Mouse (Mus musculus): Measurements from ENCODE around the gene Bbc3. TPM values are rescaled to one million over a fixed set of nuclear protein-coding genes. Genes with fewer than 3 reads are reported as not detected.

Bbc3 gene
- polyA plus RNA-seq, 1 experiment from 2014 or later = 8.3 TPM

GRCm38 (mm10) chr7:16273081-16273765, 35.0 kb upstream of the Bbc3 start, which contains the start of gene Inafm1:
TSS of gene Inafm1 (minus strand) at chr7:16273617.
- DNase-seq (ENCODE audit: low spot score, missing footprints) (peak; percentile 99), ATAC-seq (ENCODE audit: low FRiP score) (peak; percentile 86)
- Histone ChIP-seq H3K4me2 (peak within 1 kb of the TSS; percentile 99), H3K9me3 (ENCODE audit: control insufficient read depth, low read length) (no peaks in the 10 kb centered on the region), H3K9ac (ENCODE audit: low read length) (peak within 1 kb of the TSS; percentile 80), H3K36me3 (ENCODE audit: control insufficient read depth, insufficient read depth, low read length) (peaks cover 6% of the 10 kb centered on the region; the same call in 1 of the 2 replicates), H3K4me1 (ENCODE audit: control insufficient read depth, insufficient read depth, low read length) (peaks cover 17% of the 10 kb centered on the region), H3K27me3 (ENCODE audit: control insufficient read depth, insufficient read depth, low read length) (peaks cover 3% of the 10 kb centered on the region), H3K4me3 (ENCODE audit: low read depth, low read length) (peak within 1 kb of the TSS; percentile 70), H3K27ac (ENCODE audit: low read depth, low read length) (peak within 1 kb of the TSS; percentile 68)
- WGBS = under 1% methylated on average over 47 of the region's 49 CpGs

- Histone ChIP-seq H3K4me2 (peak overlapping the region; percentile 99), H3K9ac (ENCODE audit: low read length) (peak overlapping the region; percentile 58), H3K27ac (ENCODE audit: low read depth, low read length) (peak overlapping the region; percentile 68), H3K4me1 (ENCODE audit: control insufficient read depth, insufficient read depth, low read length) (peaks cover 17% of the 10 kb centered on the region), H3K27me3 (ENCODE audit: control insufficient read depth, insufficient read depth, low read length) (peaks cover 3% of the 10 kb centered on the region), H3K4me3 (ENCODE audit: low read depth, low read length) (peak overlapping the region; percentile 70), H3K9me3 (ENCODE audit: control insufficient read depth, low read length) (no peaks in the 10 kb centered on the region), H3K36me3 (ENCODE audit: control insufficient read depth, insufficient read depth, low read length) (peaks cover 7% of the 10 kb centered on the region; the same call in 1 of the 2 replicates)
- DNase-seq (ENCODE audit: low spot score, missing footprints) (no peak), ATAC-seq (ENCODE audit: low FRiP score) (peak; percentile 78)
- WGBS = 0% methylated on average over 18 of the region's 18 CpGs
Observed at GRCm38 (mm10) chr7:16273766-16274140, 34.4 kb upstream of the Bbc3 start.

- Histone ChIP-seq H3K27me3 (ENCODE audit: control insufficient read depth, insufficient read depth, low read length) (peaks cover 3% of the 10 kb centered on the region), H3K4me3 (ENCODE audit: low read depth, low read length) (no peak overlapping the region), H3K36me3 (ENCODE audit: control insufficient read depth, insufficient read depth, low read length) (peaks cover 7% of the 10 kb centered on the region), H3K4me1 (ENCODE audit: control insufficient read depth, insufficient read depth, low read length) (peaks cover 17% of the 10 kb centered on the region), H3K9ac (ENCODE audit: low read length) (no peak overlapping the region), H3K4me2 (no peak overlapping the region), H3K27ac (ENCODE audit: low read depth, low read length) (no peak overlapping the region), H3K9me3 (ENCODE audit: control insufficient read depth, low read length) (no peaks in the 10 kb centered on the region)
- ATAC-seq (ENCODE audit: low FRiP score) = no peak
- no peak for DNase-seq (ENCODE audit: low spot score, missing footprints)
- WGBS = 87% methylated on average over 10 of the region's 10 CpGs
Observed at GRCm38 (mm10) chr7:16274922-16275890, 33.0 kb upstream of the Bbc3 start.

- H3K27ac ChIP-seq (ENCODE audit: low read depth, low read length) = no peak overlapping the region
- 86% methylated on average over 11 of the region's 11 CpGs for WGBS
- H3K27me3 ChIP-seq (ENCODE audit: control insufficient read depth, insufficient read depth, low read length) = no peaks in the 10 kb centered on the region
- no peak overlapping the region for H3K4me3 ChIP-seq (ENCODE audit: low read depth, low read length)
- no peak overlapping the region for H3K9ac ChIP-seq (ENCODE audit: low read length)
- H3K4me1 ChIP-seq (ENCODE audit: control insufficient read depth, insufficient read depth, low read length) = peaks cover 7% of the 10 kb centered on the region
- ATAC-seq (ENCODE audit: low FRiP score) (no peak), DNase-seq (ENCODE audit: low spot score, missing footprints) (no peak)
- H3K36me3 ChIP-seq (ENCODE audit: control insufficient read depth, insufficient read depth, low read length) = peaks cover 8% of the 10 kb centered on the region
- H3K9me3 ChIP-seq (ENCODE audit: control insufficient read depth, low read length) = no peaks in the 10 kb centered on the region
- no peak overlapping the region for H3K4me2 ChIP-seq
Observed at GRCm38 (mm10) chr7:16280721-16281120, 27.5 kb upstream of the Bbc3 start.

- no peak overlapping the region for H3K4me2 ChIP-seq
- peaks cover 7% of the 10 kb centered on the region for H3K4me1 ChIP-seq (ENCODE audit: control insufficient read depth, insufficient read depth, low read length)
- DNase-seq (ENCODE audit: low spot score, missing footprints) (no peak), ATAC-seq (ENCODE audit: low FRiP score) (no peak)
- H3K27me3 ChIP-seq (ENCODE audit: control insufficient read depth, insufficient read depth, low read length) = no peaks in the 10 kb centered on the region
- 93% methylated on average over 13 of the region's 13 CpGs for WGBS
- peaks cover 6% of the 10 kb centered on the region for H3K36me3 ChIP-seq (ENCODE audit: control insufficient read depth, insufficient read depth, low read length)
- no peak overlapping the region for H3K9ac ChIP-seq (ENCODE audit: low read length)
- H3K27ac ChIP-seq (ENCODE audit: low read depth, low read length) = no peak overlapping the region
- H3K4me3 ChIP-seq (ENCODE audit: low read depth, low read length) = no peak overlapping the region
- no peaks in the 10 kb centered on the region for H3K9me3 ChIP-seq (ENCODE audit: control insufficient read depth, low read length)
Observed at GRCm38 (mm10) chr7:16282334-16282733, 25.9 kb upstream of the Bbc3 start.

GRCm38 (mm10) chr7:16284001-16284400, 24.2 kb upstream of the Bbc3 start:
- peaks cover 7% of the 10 kb centered on the region for H3K4me1 ChIP-seq (ENCODE audit: control insufficient read depth, insufficient read depth, low read length)
- peaks cover 4% of the 10 kb centered on the region for H3K36me3 ChIP-seq (ENCODE audit: control insufficient read depth, insufficient read depth, low read length)
- no peak overlapping the region for H3K4me3 ChIP-seq (ENCODE audit: low read depth, low read length)
- no peak overlapping the region for H3K27ac ChIP-seq (ENCODE audit: low read depth, low read length)
- WGBS = 94% methylated on average over 8 of the region's 8 CpGs
- DNase-seq (ENCODE audit: low spot score, missing footprints) (no peak), ATAC-seq (ENCODE audit: low FRiP score) (no peak)
- H3K4me2 ChIP-seq = no peak overlapping the region
- no peaks in the 10 kb centered on the region for H3K27me3 ChIP-seq (ENCODE audit: control insufficient read depth, insufficient read depth, low read length)
- H3K9ac ChIP-seq (ENCODE audit: low read length) = no peak overlapping the region
- no peaks in the 10 kb centered on the region for H3K9me3 ChIP-seq (ENCODE audit: control insufficient read depth, low read length)

GRCm38 (mm10) chr7:16284904-16285303, 23.3 kb upstream of the Bbc3 start:
- no peak overlapping the region for H3K9ac ChIP-seq (ENCODE audit: low read length)
- H3K4me2 ChIP-seq = no peak overlapping the region
- DNase-seq (ENCODE audit: low spot score, missing footprints) = no peak
- H3K4me1 ChIP-seq (ENCODE audit: control insufficient read depth, insufficient read depth, low read length) = peaks cover 7% of the 10 kb centered on the region
- WGBS = 77% methylated on average over 9 of the region's 9 CpGs
- ATAC-seq (ENCODE audit: low FRiP score) = no peak
- no peak overlapping the region for H3K4me3 ChIP-seq (ENCODE audit: low read depth, low read length)
- peaks cover 4% of the 10 kb centered on the region; the same call in 1 of the 2 replicates for H3K36me3 ChIP-seq (ENCODE audit: control insufficient read depth, insufficient read depth, low read length)
- H3K27me3 ChIP-seq (ENCODE audit: control insufficient read depth, insufficient read depth, low read length) = no peaks in the 10 kb centered on the region
- H3K27ac ChIP-seq (ENCODE audit: low read depth, low read length) = no peak overlapping the region
- H3K9me3 ChIP-seq (ENCODE audit: control insufficient read depth, low read length) = no peaks in the 10 kb centered on the region

GRCm38 (mm10) chr7:16285450-16286025, 22.7 kb upstream of the Bbc3 start:
- Histone ChIP-seq H3K27ac (ENCODE audit: low read depth, low read length) (no peak overlapping the region; the same call in 1 of the 2 replicates), H3K9ac (ENCODE audit: low read length) (peak overlapping the region; percentile 16; the same call in 1 of the 2 replicates), H3K4me3 (ENCODE audit: low read depth, low read length) (peak overlapping the region; percentile 50), H3K9me3 (ENCODE audit: control insufficient read depth, low read length) (no peaks in the 10 kb centered on the region), H3K27me3 (ENCODE audit: control insufficient read depth, insufficient read depth, low read length) (no peaks in the 10 kb centered on the region), H3K4me1 (ENCODE audit: control insufficient read depth, insufficient read depth, low read length) (peaks cover 7% of the 10 kb centered on the region), H3K36me3 (ENCODE audit: control insufficient read depth, insufficient read depth, low read length) (peaks cover 1% of the 10 kb centered on the region; the same call in 1 of the 2 replicates), H3K4me2 (peak overlapping the region; percentile 36)
- 4% methylated on average over 14 of the region's 14 CpGs for WGBS
- DNase-seq (ENCODE audit: low spot score, missing footprints) = peak; percentile 88
- peak; percentile 57 for ATAC-seq (ENCODE audit: low FRiP score)
